Mouse (Mus musculus) intestine, embryonic 16.5 days (tissue): ENCODE measurements around the gene Oaf. TPM values are rescaled to one million over a fixed set of nuclear protein-coding genes. Genes with fewer than 3 reads are reported as not detected.
A peak's percentile ranks its signal among the peaks of the same experiment; 100 is the strongest.

Experiments
- ATAC-seq: fragments of 200-750 bp; cut with Nextera tagmentation; 2 replicates; pipeline ENCODE4 v1.8.0; 2017; ENCODE audit warnings: moderate TSS enrichment, moderate library complexity
- H3K27ac ChIP-seq: fragments of 300-500 bp; sonication (generic); 2 replicates; pipeline ENCODE4 v1.5.1; 2014; ENCODE audit warnings: mild to moderate bottlenecking, low read length
- H3K27me3 ChIP-seq: fragments of 300-500 bp; sonication (generic); replicated peaks from 2 replicates; pipeline ENCODE4 v1.6.1; 2014; ENCODE audit warnings: low read length, control low read depth, mixed read lengths; ENCODE audit not compliant: control insufficient read depth, insufficient read depth
- H3K36me3 ChIP-seq: fragments of 300-500 bp; sonication (generic); 2 replicates; pipeline ENCODE4 v1.6.1; 2014; ENCODE audit warnings: low read length, control low read depth; ENCODE audit not compliant: control insufficient read depth, insufficient read depth
- H3K4me1 ChIP-seq: fragments of 300-500 bp; sonication (generic); 2 replicates; pipeline ENCODE4 v1.6.1; 2014; ENCODE audit warnings: low read length, control low read depth, mixed read lengths; ENCODE audit not compliant: control insufficient read depth, insufficient read depth
- H3K4me2 ChIP-seq: fragments of 300-500 bp; sonication (generic); 2 replicates; pipeline ENCODE4 v1.6.1; 2014; ENCODE audit warnings: low read depth, low read length, control low read depth
- H3K4me3 ChIP-seq: fragments of 300-500 bp; sonication (generic); 2 replicates; pipeline ENCODE4 v1.5.1; 2014; ENCODE audit warnings: mild to moderate bottlenecking, low read length
- H3K9ac ChIP-seq: fragments of 300-500 bp; sonication (generic); 2 replicates; pipeline ENCODE4 v1.6.1; 2014; ENCODE audit warnings: low read depth, low read length
- H3K9me3 ChIP-seq: fragments of 300-500 bp; sonication (generic); 2 replicates; pipeline ENCODE4 v1.6.1; 2016; ENCODE audit warnings: low read length, control low read depth; ENCODE audit not compliant: control insufficient read depth
- WGBS: fragments of 180-500 bp; shearing (Covaris S2); extraction: QIAGEN DNeasy Blood & Tissue Kit; methylation state at CpG from one replicate; pipeline ENCODE4 v1.1.7; 2014; 5-methylcytosine and 5-hydroxymethylcytosine counted together
- polyA plus RNA-seq: library from polyadenylated mRNA; unstranded; fragments of >200 nt; fragmentation: Nextera tagmentation; extraction: Ambion mirVana; gene quantifications from 2 replicates; pipeline ENCODE4 v1.2.1, GENCODE M21; 2015

Oaf gene
- 11.8 and 44.1 TPM in 2 replicates for polyA plus RNA-seq

- H3K4me1 ChIP-seq = peaks cover 33% of the 10 kb centered on the region
- peak within 1 kb of the TSS; percentile 72 for H3K4me2 ChIP-seq
- H3K36me3 ChIP-seq = no peaks in the 10 kb centered on the region
- H3K4me3 ChIP-seq = peak within 1 kb of the TSS; percentile 79
- WGBS = 1% methylated on average over 44 of the region's 44 CpGs
- peak within 1 kb of the TSS; percentile 93 for H3K27ac ChIP-seq
- ATAC-seq = peak; percentile 88
- H3K9ac ChIP-seq = peak within 1 kb of the TSS; percentile 88
- no peaks in the 10 kb centered on the region for H3K27me3 ChIP-seq
- H3K9me3 ChIP-seq = no peaks in the 10 kb centered on the region
Measured at GRCm38 (mm10) chr9:43239712-43240593, at the start of gene Oaf. Oaf (minus strand) TSS chr9:43239911.

GRCm38 (mm10) chr9:43286870-43287269 lies 47.2 kb upstream of the Oaf start:
- Histone ChIP-seq H3K27ac (no peak overlapping the region), H3K4me1 (no peaks in the 10 kb centered on the region), H3K4me3 (no peak overlapping the region), H3K27me3 (no peaks in the 10 kb centered on the region), H3K36me3 (no peaks in the 10 kb centered on the region), H3K4me2 (0 out of 2 replicates have a peak overlapping the region, but pooled peaks have one; percentile 20), H3K9ac (peak overlapping the region; percentile 12; the same call in 1 of the 2 replicates), H3K9me3 (no peaks in the 10 kb centered on the region)
- ATAC-seq = peak; percentile 25; the same call in 1 of the 2 replicates
- WGBS = 3% methylated on average over 20 of the region's 20 CpGs

DNA sequence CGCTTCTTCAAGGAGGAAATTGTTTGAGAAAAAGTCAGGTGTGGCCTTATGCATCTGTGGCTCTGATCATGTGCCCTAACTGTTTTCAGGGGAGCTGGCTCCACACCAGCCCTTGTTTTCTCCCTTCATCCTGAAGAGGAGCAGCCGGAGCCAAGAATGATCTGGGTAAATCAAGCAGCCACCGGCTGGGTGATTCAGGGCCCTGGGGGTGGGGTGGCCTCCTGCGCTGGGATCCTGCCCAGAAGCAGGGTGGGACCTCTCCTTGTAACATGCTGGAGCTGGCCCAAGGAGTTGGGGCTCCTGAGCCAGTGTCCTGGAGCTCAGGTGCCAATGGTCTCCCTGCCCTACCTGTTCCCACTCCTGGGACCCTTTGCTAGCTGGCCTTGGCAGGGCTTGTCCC lies 45.6 kb upstream of the Oaf start:
- H3K4me2 ChIP-seq = no peak overlapping the region
- no peaks in the 10 kb centered on the region for H3K27me3 ChIP-seq
- H3K4me3 ChIP-seq = no peak overlapping the region
- ATAC-seq = no peak
- no peaks in the 10 kb centered on the region for H3K36me3 ChIP-seq
- H3K9me3 ChIP-seq = no peaks in the 10 kb centered on the region
- WGBS = 75% methylated on average over 4 of the region's 4 CpGs
- no peaks in the 10 kb centered on the region for H3K4me1 ChIP-seq
- no peak overlapping the region for H3K9ac ChIP-seq
- H3K27ac ChIP-seq = no peak overlapping the region

- H3K9ac ChIP-seq = no peak overlapping the region
- peak; percentile 78 for ATAC-seq
Measured at GRCm38 (mm10) chr9:43284284-43284683, 44.6 kb upstream of the Oaf start.

GRCm38 (mm10) chr9:43273735-43274134 lies 34.0 kb upstream of the Oaf start:
- peak overlapping the region; percentile 26; the same call in 1 of the 2 replicates for H3K27ac ChIP-seq
- no peak overlapping the region for H3K9ac ChIP-seq
- WGBS = 57% methylated on average over 9 of the region's 9 CpGs
- no peak overlapping the region for H3K4me3 ChIP-seq
- H3K4me1 ChIP-seq = peaks cover 3% of the 10 kb centered on the region; the same call in 1 of the 2 replicates
- H3K27me3 ChIP-seq = peaks cover 6% of the 10 kb centered on the region; the same call in 1 of the 2 replicates
- H3K4me2 ChIP-seq = no peak overlapping the region
- no peaks in the 10 kb centered on the region for H3K36me3 ChIP-seq
- H3K9me3 ChIP-seq = no peaks in the 10 kb centered on the region
- ATAC-seq = no peak

More at GRCm38 (mm10) chr9:43284284-43284683, 44.6 kb upstream of the Oaf start:
- H3K4me3 ChIP-seq = no peak overlapping the region
- no peaks in the 10 kb centered on the region for H3K9me3 ChIP-seq
- H3K36me3 ChIP-seq = no peaks in the 10 kb centered on the region
- H3K4me2 ChIP-seq = no peak overlapping the region
- no peaks in the 10 kb centered on the region for H3K4me1 ChIP-seq
- no peaks in the 10 kb centered on the region for H3K27me3 ChIP-seq
- H3K27ac ChIP-seq = no peak overlapping the region
- WGBS = 9% methylated on average over 6 of the region's 6 CpGs

DNA sequence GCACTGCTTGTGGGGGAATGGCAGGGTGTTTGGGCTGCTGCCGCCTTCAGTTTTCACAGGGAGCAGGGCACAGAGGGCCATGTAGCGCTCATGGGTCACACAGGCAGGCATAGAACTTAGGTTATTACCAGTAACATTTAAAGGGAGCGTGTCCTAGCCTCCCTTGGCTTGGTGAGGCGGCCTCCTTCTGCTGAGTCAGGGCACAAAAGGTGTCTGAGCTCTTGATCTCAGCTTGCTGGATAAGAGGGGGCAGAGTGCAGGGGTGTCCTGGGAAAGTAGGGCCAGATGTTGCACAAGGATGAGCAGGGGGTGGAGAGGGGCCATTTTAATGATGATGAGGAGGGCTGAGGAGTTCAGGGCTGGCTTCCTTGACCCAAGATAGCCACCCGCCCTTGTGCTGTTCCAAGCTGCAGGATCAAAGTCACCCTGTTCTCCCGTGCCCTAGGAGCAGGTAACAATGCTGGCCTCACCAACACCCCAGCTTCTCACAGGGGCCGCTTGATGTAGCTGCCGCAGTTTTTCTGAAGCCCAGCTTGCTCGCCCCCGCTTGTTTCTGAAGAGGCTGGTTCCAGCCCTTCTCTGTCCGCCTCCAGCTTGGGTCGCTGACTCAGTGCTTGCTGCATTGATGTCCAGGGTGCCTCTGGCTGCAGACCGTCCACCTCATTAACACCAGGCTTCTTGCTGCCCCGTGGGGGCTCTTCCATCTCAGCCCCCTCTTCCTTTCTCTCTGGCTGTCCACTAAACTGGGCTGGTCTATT lies 32.2 kb upstream of the Oaf start:
- ATAC-seq = peak; percentile 32; the same call in 1 of the 2 replicates
- Histone ChIP-seq H3K36me3 (no peaks in the 10 kb centered on the region), H3K9me3 (no peaks in the 10 kb centered on the region), H3K4me3 (no peak overlapping the region), H3K4me2 (no peak overlapping the region), H3K9ac (no peak overlapping the region), H3K27ac (no peak overlapping the region), H3K4me1 (peaks cover 3% of the 10 kb centered on the region; the same call in 1 of the 2 replicates), H3K27me3 (peaks cover 6% of the 10 kb centered on the region; the same call in 1 of the 2 replicates)
- 75% methylated on average over 14 of the region's 14 CpGs for WGBS

DNA sequence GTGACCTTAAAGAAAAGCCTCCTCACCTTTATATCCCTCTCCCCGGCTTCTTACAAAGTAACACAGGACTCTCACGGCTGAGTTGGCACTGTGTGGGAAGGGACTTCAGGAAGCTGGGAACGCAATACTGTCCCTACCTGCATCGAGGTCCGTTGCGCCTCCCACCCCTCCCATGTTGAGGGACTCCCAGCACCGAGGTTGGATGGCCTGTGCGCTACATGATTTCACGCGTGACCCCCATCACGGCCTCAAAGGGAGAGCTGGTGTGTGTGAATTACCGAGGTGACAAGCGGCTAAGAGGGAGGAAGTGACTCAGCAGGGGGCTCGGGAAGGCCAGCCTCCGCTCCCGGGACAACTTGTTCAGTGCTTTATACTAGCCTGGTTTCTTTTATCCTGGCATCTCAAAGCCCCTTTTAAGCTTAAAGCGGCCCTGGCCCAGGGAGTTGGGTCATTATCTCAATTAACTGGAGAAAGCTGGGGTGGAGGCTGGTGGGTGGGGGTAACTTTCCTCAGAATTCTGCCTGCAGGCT lies 31.1 kb upstream of the Oaf start:
- no peak overlapping the region for H3K4me2 ChIP-seq
- no peak for ATAC-seq
- no peak overlapping the region for H3K27ac ChIP-seq
- H3K9me3 ChIP-seq = no peaks in the 10 kb centered on the region
- no peak overlapping the region for H3K4me3 ChIP-seq
- peak overlapping the region; percentile 0; the same call in 1 of the 2 replicates for H3K9ac ChIP-seq
- WGBS = 24% methylated on average over 17 of the region's 17 CpGs
- peaks cover 6% of the 10 kb centered on the region; the same call in 1 of the 2 replicates for H3K27me3 ChIP-seq
- no peaks in the 10 kb centered on the region for H3K36me3 ChIP-seq
- peaks cover 3% of the 10 kb centered on the region; the same call in 1 of the 2 replicates for H3K4me1 ChIP-seq

DNA sequence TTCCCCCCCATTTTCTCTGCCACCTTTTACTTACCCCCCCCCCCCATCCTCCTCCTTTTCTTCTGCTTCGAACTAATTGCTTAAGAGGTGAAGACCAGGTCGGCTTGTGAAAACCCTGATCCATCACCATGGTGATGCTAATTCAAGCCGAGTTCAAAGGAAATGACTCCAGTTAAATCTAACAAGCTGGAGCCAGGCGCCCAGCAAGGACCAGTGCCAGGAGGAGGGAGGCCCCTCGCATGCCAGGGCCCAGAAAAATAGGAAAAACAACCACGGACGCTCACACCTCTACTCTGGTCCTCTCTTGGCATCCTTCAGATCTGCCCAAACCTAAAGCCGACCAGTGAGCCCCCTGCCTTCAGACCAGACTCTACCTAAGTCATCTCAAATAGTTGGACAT lies 29.5 kb upstream of the Oaf start:
- no peaks in the 10 kb centered on the region for H3K9me3 ChIP-seq
- 43% methylated on average over 8 of the region's 8 CpGs for WGBS
- H3K4me3 ChIP-seq = no peak overlapping the region
- H3K27ac ChIP-seq = no peak overlapping the region
- no peaks in the 10 kb centered on the region for H3K36me3 ChIP-seq
- peaks cover 13% of the 10 kb centered on the region for H3K4me1 ChIP-seq
- H3K27me3 ChIP-seq = peaks cover 6% of the 10 kb centered on the region; the same call in 1 of the 2 replicates
- no peak for ATAC-seq
- H3K4me2 ChIP-seq = no peak overlapping the region
- H3K9ac ChIP-seq = no peak overlapping the region

GRCm38 (mm10) chr9:43267357-43267756 lies 27.6 kb upstream of the Oaf start:
- Histone ChIP-seq H3K4me2 (no peak overlapping the region), H3K36me3 (no peaks in the 10 kb centered on the region), H3K27me3 (peaks cover 6% of the 10 kb centered on the region; the same call in 1 of the 2 replicates), H3K27ac (no peak overlapping the region), H3K4me3 (no peak overlapping the region), H3K9me3 (no peaks in the 10 kb centered on the region), H3K9ac (no peak overlapping the region), H3K4me1 (peaks cover 31% of the 10 kb centered on the region)
- 77% methylated on average over 8 of the region's 8 CpGs for WGBS
- ATAC-seq = no peak
